Mouse (Mus musculus): ENCODE results near the gene Kmt5a.

GRCm38 (mm10) chr5:124469486-124469885 is 29.8 kb downstream of the Kmt5a start:
- TF ChIP-seq CTCF (IDR thresholded peaks at IDR 0.05; ENCODE audit: low read depth) (no peak), EP300 (IDR thresholded peaks at IDR 0.05; ENCODE audit: low read depth) (no peak)
